Mouse (Mus musculus) retina, adult 2 months (tissue): ENCODE results near the gene Gm21188.
"Not testable (repeated sequence)": the region's sequence is repeated elsewhere in the genome, so short reads cannot be mapped to it uniquely, and the experiment has no call there.

Experiments
- DNase-seq: peaks from one replicate; pipeline ENCODE4 v3.0.0-alpha.2; 2012; ENCODE audit warnings: low read depth, low spot score

Gene Gm21188

GRCm38 (mm10) chr13:120026911-120027310 is 25.1 kb downstream of the Gm21188 start, which contains the start of gene Gm36079:
TSS of gene Gm36079 (minus strand) at chr13:120027011.
- DNase-seq: not testable (repeated sequence)

- not testable (repeated sequence) for DNase-seq
Measured at GRCm38 (mm10) chr13:120026373-120026772, 25.6 kb downstream of the Gm21188 start.

GRCm38 (mm10) chr13:120025576-120025975 is 26.4 kb downstream of the Gm21188 start:
- DNase-seq: not testable (repeated sequence)

GRCm38 (mm10) chr13:120025004-120025403 is 27.0 kb downstream of the Gm21188 start:
- not testable (repeated sequence) for DNase-seq

- not testable (repeated sequence) for DNase-seq
Measured at GRCm38 (mm10) chr13:120024581-120024980, 27.4 kb downstream of the Gm21188 start.

- not testable (repeated sequence) for DNase-seq
Measured at GRCm38 (mm10) chr13:120021477-120021876, 30.5 kb downstream of the Gm21188 start.

- DNase-seq: not testable (repeated sequence)
Measured at GRCm38 (mm10) chr13:120015348-120016007, 36.5 kb downstream of the Gm21188 start.

- DNase-seq: not testable (repeated sequence)
Measured at GRCm38 (mm10) chr13:120013962-120014361, 38.0 kb downstream of the Gm21188 start.

- not testable (repeated sequence) for DNase-seq
Measured at GRCm38 (mm10) chr13:120013544-120013943, 38.5 kb downstream of the Gm21188 start.

GRCm38 (mm10) chr13:120010068-120010467 is 41.9 kb downstream of the Gm21188 start:
- not testable (repeated sequence) for DNase-seq

GRCm38 (mm10) chr13:119999215-119999614 is 52.8 kb downstream of the Gm21188 start:
- DNase-seq: not testable (repeated sequence)

- DNase-seq: not testable (repeated sequence)
Measured at GRCm38 (mm10) chr13:119998442-119999086, 53.4 kb downstream of the Gm21188 start.

- DNase-seq: not testable (repeated sequence)
Measured at GRCm38 (mm10) chr13:119991917-119992496, 60.0 kb downstream of the Gm21188 start.

- DNase-seq: not testable (repeated sequence)
Measured at GRCm38 (mm10) chr13:119991264-119991663, 60.7 kb downstream of the Gm21188 start.
